Mouse (Mus musculus): ENCODE measurements around the gene Smim6.

GRCm38 (mm10) chr11:115956453-115956852, 44.6 kb downstream of the Smim6 start:
- TF ChIP-seq CTCF (IDR thresholded peaks at IDR 0.05; ENCODE audit: low read depth) (peak; percentile 21; the same call in 1 of the 2 replicates), EP300 (optimal IDR thresholded peaks at IDR 0.05) (no peak)

Data from stomach, postnatal 0 days (tissue).